Mouse (Mus musculus) granulocyte monocyte progenitor cell, adult 5-6 weeks (primary cell): ENCODE data around the gene Map7. TPM values are rescaled to one million over a fixed set of nuclear protein-coding genes. Genes with fewer than 3 reads are reported as not detected.
A peak's percentile ranks its signal among the peaks of the same experiment; 100 is the strongest.

ENCODE experiments used
- ATAC-seq: replicated peaks from 2 replicates; pipeline ENCODE4 v1.8.0; 2016; ENCODE audit warnings: mild to moderate bottlenecking, moderate TSS enrichment, inconsistent platforms; ENCODE audit not compliant: poor library complexity, severe bottlenecking
- total RNA-seq, 2 experiments: library from RNA; stranded (forward) in 1 of 2; stranded (reverse) in 1 of 2; fragments of 200-712, 200-1000 nt in 1 of 2; fragments of >200 nt in 1 of 2; fragmentation: Nextera tagmentation in 1 of 2; gene quantifications; 2 replicates each; pipeline ENCODE4 v1.2.3; 2014 to 2017

Gene Map7
- total RNA-seq, 2 experiments from 2014 or later: 22.4 to 22.6 TPM

GRCm38 (mm10) chr10:20272380-20272779 lies 124.1 kb downstream of the Map7 start:
- no peak for ATAC-seq

- no peak for ATAC-seq
Observed at GRCm38 (mm10) chr10:20273278-20273677, 125.0 kb downstream of the Map7 start.

GRCm38 (mm10) chr10:20274022-20274421 lies 125.8 kb downstream of the Map7 start:
- no peak for ATAC-seq

GRCm38 (mm10) chr10:20281456-20281855 lies 133.2 kb downstream of the Map7 start:
- no peak for ATAC-seq

GRCm38 (mm10) chr10:20285289-20285975 lies 137.2 kb downstream of the Map7 start:
- no peak for ATAC-seq

- no peak for ATAC-seq
Observed at GRCm38 (mm10) chr10:20285994-20286836, 137.9 kb downstream of the Map7 start.

GRCm38 (mm10) chr10:20287369-20287768 lies 139.1 kb downstream of the Map7 start:
- ATAC-seq: no peak

- ATAC-seq: peak; percentile 93
Observed at GRCm38 (mm10) chr10:20290467-20290883, 142.2 kb downstream of the Map7 start.

- peak; percentile 30; the same call in 1 of the 2 replicates for ATAC-seq
Observed at GRCm38 (mm10) chr10:20295961-20296360, 147.7 kb downstream of the Map7 start.

- no peak for ATAC-seq
Observed at GRCm38 (mm10) chr10:20298152-20298920, 150.1 kb downstream of the Map7 start.

- no peak for ATAC-seq
Observed at GRCm38 (mm10) chr10:20299114-20299513, 150.8 kb downstream of the Map7 start.

- ATAC-seq: no peak
Observed at GRCm38 (mm10) chr10:20310969-20311769, 162.9 kb downstream of the Map7 start.

GRCm38 (mm10) chr10:20311918-20312735 lies 163.9 kb downstream of the Map7 start, which contains the start of gene Bclaf1:
Bclaf1 (plus strand) TSS chr10:20312469.
- ATAC-seq: peak; percentile 79

GRCm38 (mm10) chr10:20312736-20313301 lies 164.5 kb downstream of the Map7 start:
- peak; percentile 53 for ATAC-seq

- ATAC-seq: no peak
Observed at GRCm38 (mm10) chr10:20313447-20313846, 165.2 kb downstream of the Map7 start.

GRCm38 (mm10) chr10:20313941-20314340 lies 165.7 kb downstream of the Map7 start:
- no peak for ATAC-seq

GRCm38 (mm10) chr10:20314797-20315196 lies 166.5 kb downstream of the Map7 start:
- no peak for ATAC-seq

GRCm38 (mm10) chr10:20317466-20317865 lies 169.2 kb downstream of the Map7 start:
- no peak for ATAC-seq

- ATAC-seq: no peak
Observed at GRCm38 (mm10) chr10:20326226-20326625, 178.0 kb downstream of the Map7 start.
